Mouse (Mus musculus): ENCODE measurements around the gene Hoxc8.

The Hoxc8 gene

DNA sequence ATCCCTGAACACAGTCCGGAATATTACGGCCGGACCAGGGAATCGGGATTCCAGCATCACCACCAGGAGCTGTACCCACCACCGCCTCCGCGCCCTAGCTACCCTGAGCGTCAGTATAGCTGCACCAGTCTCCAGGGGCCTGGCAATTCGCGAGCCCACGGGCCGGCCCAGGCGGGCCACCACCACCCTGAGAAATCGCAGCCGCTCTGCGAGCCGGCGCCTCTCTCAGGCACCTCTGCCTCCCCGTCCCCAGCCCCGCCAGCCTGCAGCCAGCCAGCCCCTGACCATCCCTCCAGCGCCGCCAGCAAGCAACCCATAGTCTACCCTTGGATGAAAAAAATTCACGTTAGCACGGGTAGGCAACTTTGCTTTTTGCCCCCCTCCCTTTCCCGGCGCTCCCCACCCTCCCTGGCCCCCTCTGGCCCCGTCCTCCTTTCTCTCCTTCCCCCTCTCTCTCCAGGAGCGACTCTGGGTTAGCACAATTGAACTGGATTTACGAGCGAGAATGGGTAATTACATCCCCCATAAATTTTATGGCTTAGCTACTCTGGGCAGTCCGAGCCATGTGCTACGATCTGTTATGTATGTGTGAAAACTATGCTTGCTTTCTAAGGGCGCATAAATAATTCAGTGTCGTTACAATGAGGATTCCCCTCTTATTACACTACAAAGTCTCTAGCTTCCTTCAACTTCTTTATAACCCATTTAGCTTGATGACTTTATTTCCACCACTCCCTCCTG lies 44.6 kb downstream of the Hoxc8 start:
- DNase-seq = no peak

DNA sequence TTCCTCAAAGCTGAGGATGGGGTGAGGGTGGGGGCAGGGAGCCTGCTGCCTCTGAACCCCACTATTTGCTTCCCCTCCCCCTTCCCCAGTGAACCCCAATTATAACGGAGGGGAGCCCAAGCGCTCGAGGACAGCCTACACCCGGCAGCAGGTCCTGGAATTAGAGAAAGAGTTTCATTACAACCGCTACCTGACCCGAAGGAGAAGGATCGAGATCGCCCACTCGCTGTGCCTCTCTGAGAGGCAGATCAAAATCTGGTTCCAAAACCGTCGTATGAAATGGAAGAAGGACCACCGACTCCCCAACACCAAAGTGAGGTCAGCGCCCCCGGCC lies 45.1 kb downstream of the Hoxc8 start:
- DNase-seq = no peak

DNA sequence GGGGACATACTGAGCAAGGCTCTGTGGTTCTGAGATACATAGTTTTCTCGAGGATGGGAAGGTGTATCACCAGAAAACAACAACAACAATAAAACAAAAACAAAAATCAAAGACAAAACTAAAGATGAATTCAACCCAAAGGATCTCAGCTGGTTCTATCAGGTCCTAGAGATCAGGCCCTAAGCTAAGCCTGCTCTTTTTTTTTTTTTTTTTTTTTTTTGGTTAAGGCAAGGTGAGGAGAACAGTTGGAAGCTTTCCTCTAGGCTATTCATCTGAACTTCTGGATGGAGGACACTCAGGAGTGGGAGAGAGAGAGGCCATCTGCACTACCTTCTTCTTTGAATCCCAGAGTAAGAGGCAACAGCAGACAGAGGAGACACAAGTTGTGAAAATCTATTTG lies 47.2 kb downstream of the Hoxc8 start:
- DNase-seq = no peak

DNA sequence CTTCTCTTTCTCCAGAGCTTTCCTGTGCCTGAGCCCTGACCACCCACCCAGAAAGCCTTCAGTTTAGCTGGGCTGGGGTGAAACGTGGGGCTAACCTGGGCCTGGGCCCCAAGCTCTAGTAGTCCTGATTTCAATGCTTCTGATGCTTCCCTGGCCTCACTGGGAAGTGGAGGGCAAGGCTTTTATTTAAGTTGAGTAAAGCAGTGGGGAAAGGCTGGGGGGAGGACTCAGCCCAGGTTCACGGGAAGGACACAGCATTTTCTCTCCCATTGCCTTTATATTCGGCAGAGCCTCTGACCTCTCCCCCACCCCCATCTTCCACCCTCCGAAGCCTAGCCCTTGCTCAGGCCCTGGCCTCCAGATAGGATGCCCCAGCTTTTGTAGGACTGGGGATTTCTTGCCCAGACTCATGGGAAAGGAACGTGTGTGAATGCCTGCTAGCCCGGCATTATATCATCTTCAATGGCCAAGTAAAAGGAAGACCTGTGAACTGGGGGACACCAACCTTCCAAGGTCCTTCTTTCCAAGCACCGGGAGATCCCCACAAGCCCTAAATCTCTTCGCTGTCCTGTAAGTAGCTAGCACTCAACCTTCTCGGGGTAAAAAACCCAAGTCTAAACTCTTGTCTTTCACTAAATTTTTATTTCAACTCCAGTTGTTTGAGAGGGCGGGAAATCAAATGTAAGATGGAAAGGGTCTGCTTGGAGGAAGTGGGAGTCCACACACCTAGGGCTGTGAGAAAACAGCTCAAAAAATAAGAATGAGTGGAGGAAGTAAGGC lies 48.5 kb downstream of the Hoxc8 start:
- no peak for DNase-seq

DNA sequence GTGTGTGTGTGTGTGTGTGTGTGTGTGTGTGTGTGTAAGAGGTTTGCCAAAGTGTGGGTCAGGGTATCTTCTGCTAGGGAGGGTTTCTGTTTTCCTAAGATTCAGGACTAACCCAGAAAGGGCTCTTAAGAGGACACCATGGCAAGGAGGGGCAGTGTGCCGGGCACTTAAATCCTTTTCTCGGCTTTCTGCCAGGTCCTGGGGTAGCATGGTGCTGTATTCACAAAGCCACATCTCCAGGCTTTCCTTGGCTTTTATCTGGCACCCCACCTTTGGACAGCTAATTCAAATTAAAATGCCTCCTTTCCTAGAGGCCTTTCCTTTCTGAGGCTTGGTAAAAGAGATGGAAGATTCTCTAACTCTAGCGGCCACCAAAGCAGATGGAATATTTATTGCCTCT lies 49.2 kb downstream of the Hoxc8 start:
- no peak for DNase-seq

DNA sequence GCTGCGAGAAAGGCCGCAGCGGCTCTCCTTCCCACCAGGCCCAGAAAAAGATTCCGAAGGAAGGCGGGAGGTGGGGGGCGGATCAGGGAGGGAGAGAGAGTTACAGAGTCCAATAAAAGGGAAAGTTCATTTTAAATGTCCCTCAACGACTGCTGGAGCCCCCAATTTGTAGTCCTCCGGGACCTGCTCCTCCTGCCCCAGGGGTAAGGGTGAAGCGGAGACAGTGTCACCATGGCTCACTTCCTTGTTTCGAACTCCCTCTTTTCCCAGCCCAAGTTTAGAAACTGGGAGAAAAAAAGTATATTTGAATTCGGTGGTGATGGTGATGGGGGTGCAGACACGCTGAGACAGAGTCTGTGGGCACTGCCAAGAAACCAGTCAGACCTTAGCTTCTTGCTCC lies 50.2 kb downstream of the Hoxc8 start:
- no peak for DNase-seq

DNA sequence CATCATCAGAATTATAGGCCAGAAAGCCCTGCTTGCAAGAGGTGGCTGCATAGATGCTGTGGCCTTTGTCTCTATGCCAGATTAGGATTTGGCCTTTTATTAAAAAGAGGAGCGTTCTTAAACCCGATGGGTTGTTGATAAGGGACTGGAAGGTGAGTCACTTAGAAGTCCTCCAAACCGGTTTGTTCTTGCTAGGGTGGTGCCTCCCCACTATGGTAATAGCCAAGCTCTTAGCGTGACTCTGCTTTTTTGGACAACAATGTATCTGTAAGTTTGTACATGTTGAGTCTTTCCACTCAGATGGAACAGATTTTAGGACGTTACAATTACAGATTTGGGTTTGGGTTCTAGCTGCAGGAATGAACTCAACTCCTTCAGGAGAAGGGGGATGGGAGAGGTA lies 51.2 kb downstream of the Hoxc8 start:
- no peak for DNase-seq

DNA sequence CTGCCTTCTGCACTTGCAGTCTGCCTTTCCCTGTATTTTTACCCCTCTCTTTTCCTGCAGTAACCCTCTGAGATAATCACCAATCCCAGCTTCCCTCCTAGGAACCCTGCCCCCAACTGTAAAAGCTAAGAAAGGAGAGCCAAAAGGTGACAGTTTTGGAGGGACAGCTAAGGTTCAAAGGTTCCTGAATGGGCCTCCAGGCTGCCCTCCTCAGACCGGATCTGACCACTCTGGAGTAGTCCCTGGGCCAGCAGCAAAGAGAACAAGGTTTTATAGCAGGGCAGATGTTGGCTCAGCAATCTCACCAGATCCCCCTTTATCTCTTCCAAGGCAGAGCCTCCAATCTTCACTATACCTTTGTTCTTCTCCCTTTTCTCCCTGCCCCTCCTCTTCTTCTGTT lies 51.8 kb downstream of the Hoxc8 start:
- no peak for DNase-seq
